Mouse (Mus musculus) midbrain, embryonic 16.5 days (tissue): ENCODE measurements around the gene AI837181. TPM values are rescaled to one million over a fixed set of nuclear protein-coding genes. Genes with fewer than 3 reads are reported as not detected.

Source experiments
- ATAC-seq: fragments of 200-750 bp; cut with Nextera tagmentation; 2 replicates; pipeline ENCODE4 v1.8.0; 2017; ENCODE audit warnings: moderate TSS enrichment
- H3K27ac ChIP-seq: fragments of 300-500 bp; sonication (generic); 2 replicates; pipeline ENCODE4 v1.5.1; 2014; ENCODE audit warnings: mild to moderate bottlenecking, low read length, mixed read lengths
- H3K27me3 ChIP-seq: fragments of 300-500 bp; sonication (generic); 2 replicates; pipeline ENCODE4 v1.6.1; 2014; ENCODE audit warnings: low read depth, low read length, mixed read lengths; ENCODE audit not compliant: control insufficient read depth, insufficient read depth
- H3K36me3 ChIP-seq: fragments of 300-500 bp; sonication (generic); 2 replicates; pipeline ENCODE4 v1.6.1; 2014; ENCODE audit warnings: mild to moderate bottlenecking, low read length, moderate library complexity, mixed read lengths; ENCODE audit not compliant: control insufficient read depth, insufficient read depth
- H3K4me1 ChIP-seq: fragments of 300-500 bp; sonication (generic); 2 replicates; pipeline ENCODE4 v1.6.1; 2014; ENCODE audit warnings: mild to moderate bottlenecking, low read length, mixed read lengths; ENCODE audit not compliant: control insufficient read depth, insufficient read depth
- H3K4me2 ChIP-seq: fragments of 300-500 bp; sonication (generic); 2 replicates; pipeline ENCODE4 v1.6.1; 2014; ENCODE audit warnings: mild to moderate bottlenecking, low read length, mixed read lengths
- H3K4me3 ChIP-seq: fragments of 300-500 bp; sonication (generic); 2 replicates; pipeline ENCODE4 v1.5.1; 2014; ENCODE audit warnings: low read depth, mild to moderate bottlenecking, low read length, moderate library complexity, mixed read lengths
- H3K9ac ChIP-seq: fragments of 300-500 bp; sonication (generic); 2 replicates; pipeline ENCODE4 v1.6.1; 2014; ENCODE audit warnings: low read depth, low read length, mixed read lengths
- H3K9me3 ChIP-seq: fragments of 300-500 bp; sonication (generic); replicated peaks from 2 replicates; pipeline ENCODE4 v1.6.1; 2014; ENCODE audit warnings: mild to moderate bottlenecking, low read length, mixed read lengths; ENCODE audit not compliant: control insufficient read depth, poor library complexity, severe bottlenecking
- WGBS: fragments of 180-500 bp; shearing (Covaris S2); extraction: QIAGEN DNeasy Blood & Tissue Kit; methylation state at CpG from one replicate; pipeline ENCODE4 v1.1.7; 2014; 5-methylcytosine and 5-hydroxymethylcytosine counted together
- polyA plus RNA-seq: library from polyadenylated mRNA; unstranded; fragments of >200 nt; fragmentation: Nextera tagmentation; extraction: Ambion mirVana; gene quantifications from 2 replicates; pipeline ENCODE4 v1.2.1, GENCODE M21; 2015

The AI837181 gene
- polyA plus RNA-seq, 1 experiment from 2014 or later = 67.9 TPM

GRCm38 (mm10) chr19:5429806-5430205 is 4.9 kb downstream of the AI837181 start:
- H3K4me2 ChIP-seq = no peak overlapping the region
- H3K27ac ChIP-seq = no peak overlapping the region
- 65% methylated on average over 8 of the region's 8 CpGs for WGBS
- H3K9ac ChIP-seq = no peak overlapping the region
- H3K9me3 ChIP-seq = no peaks in the 10 kb centered on the region
- H3K27me3 ChIP-seq = no peaks in the 10 kb centered on the region
- H3K4me1 ChIP-seq = peaks cover 23% of the 10 kb centered on the region
- ATAC-seq = no peak
- peaks cover 4% of the 10 kb centered on the region; the same call in 1 of the 2 replicates for H3K36me3 ChIP-seq
- no peak overlapping the region for H3K4me3 ChIP-seq

GRCm38 (mm10) chr19:5430408-5430807 is 5.5 kb downstream of the AI837181 start:
- Histone ChIP-seq H3K9me3 (no peaks in the 10 kb centered on the region), H3K9ac (no peak overlapping the region), H3K4me2 (no peak overlapping the region), H3K4me1 (peaks cover 23% of the 10 kb centered on the region), H3K36me3 (peaks cover 4% of the 10 kb centered on the region; the same call in 1 of the 2 replicates), H3K27ac (no peak overlapping the region), H3K4me3 (no peak overlapping the region), H3K27me3 (no peaks in the 10 kb centered on the region)
- no peak for ATAC-seq
- 84% methylated on average over 1 of the region's 1 CpGs for WGBS

DNA sequence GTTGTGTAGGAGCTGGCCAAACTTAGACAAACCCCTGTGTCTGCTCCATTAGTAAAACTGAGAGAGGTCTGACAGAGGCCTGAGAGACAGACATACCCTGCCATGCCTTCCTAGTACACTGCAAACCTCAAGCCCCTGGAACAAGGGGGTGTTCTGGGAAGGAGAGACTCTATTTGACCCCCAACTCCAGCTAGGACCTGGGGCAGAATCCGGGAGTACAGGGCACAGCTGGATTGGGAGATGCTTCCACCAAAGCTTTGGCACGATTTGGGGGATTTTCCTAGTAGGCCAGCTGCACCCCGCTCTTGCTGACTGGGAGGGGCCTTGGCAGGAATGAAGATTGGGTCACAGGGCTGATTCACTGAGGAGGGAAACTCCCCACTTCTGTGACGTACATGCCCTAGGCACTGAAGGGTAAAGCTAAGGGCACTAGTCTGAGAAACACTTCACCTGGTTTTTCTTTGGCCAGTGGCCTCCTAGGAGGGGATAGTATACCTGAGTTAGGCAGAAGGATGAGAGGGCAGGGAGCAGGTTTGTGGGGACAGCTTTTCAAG is 7.0 kb downstream of the AI837181 start:
- Histone ChIP-seq H3K4me3 (no peak overlapping the region), H3K4me2 (no peak overlapping the region), H3K36me3 (peaks cover 4% of the 10 kb centered on the region; the same call in 1 of the 2 replicates), H3K27me3 (no peaks in the 10 kb centered on the region), H3K27ac (no peak overlapping the region), H3K9ac (no peak overlapping the region), H3K9me3 (no peaks in the 10 kb centered on the region), H3K4me1 (peaks cover 8% of the 10 kb centered on the region; the same call in 1 of the 2 replicates)
- no peak for ATAC-seq
- 70% methylated on average over 4 of the region's 4 CpGs for WGBS

DNA sequence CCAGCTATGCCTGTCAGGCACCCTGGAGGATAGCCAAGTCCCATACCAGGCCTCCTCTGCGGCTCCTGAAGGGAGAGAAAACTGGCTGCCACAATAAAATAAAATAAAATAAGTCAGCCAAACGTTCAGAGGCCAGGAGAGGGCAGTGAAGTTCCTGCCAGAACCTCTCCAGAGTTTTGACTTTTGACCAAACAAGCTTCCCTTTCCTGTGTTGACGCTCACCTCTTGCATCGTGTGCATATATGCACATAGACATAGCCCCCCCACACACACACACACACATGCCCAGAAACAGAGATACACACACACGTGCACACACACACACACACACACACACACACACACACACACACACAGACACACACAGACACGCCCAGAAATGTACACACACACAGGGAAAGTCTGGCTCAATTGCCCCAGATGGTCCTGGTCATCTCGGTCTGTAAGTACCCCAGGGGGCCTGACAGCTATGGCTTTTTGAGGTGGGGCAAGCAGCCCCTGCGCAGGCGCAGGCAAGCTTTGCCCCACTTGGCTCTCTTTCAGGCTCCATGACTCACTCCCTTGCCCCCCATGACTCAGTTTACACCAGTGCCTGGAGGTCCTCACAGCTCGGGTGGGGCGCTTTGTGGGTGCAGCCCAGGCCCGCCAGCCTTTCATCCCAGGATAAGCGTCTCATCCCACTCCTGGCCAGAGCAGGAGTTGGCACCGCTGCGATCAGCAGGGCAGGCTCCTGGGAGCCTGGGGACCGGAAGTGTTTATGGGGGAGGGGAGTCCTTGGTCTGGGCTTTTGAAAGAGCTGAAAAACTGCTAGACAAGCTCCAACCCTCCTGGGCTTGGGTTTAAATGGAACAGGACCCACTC is 8.3 kb downstream of the AI837181 start:
- ATAC-seq = no peak
- Histone ChIP-seq H3K9me3 (no peaks in the 10 kb centered on the region), H3K27me3 (no peaks in the 10 kb centered on the region), H3K4me2 (peak overlapping the region; percentile 50), H3K27ac (no peak overlapping the region), H3K36me3 (no peaks in the 10 kb centered on the region), H3K4me1 (peaks cover 8% of the 10 kb centered on the region; the same call in 1 of the 2 replicates), H3K9ac (0 out of 2 replicates have a peak overlapping the region, but pooled peaks have one; percentile 1), H3K4me3 (no peak overlapping the region)
- WGBS = 16% methylated on average over 16 of the region's 16 CpGs

- Histone ChIP-seq H3K27me3 (no peaks in the 10 kb centered on the region), H3K4me1 (peaks cover 8% of the 10 kb centered on the region; the same call in 1 of the 2 replicates), H3K36me3 (no peaks in the 10 kb centered on the region), H3K9ac (no peak overlapping the region), H3K9me3 (no peaks in the 10 kb centered on the region), H3K4me3 (no peak overlapping the region), H3K4me2 (0 out of 2 replicates have a peak overlapping the region, but pooled peaks have one; percentile 50), H3K27ac (no peak overlapping the region)
- 68% methylated on average over 7 of the region's 7 CpGs for WGBS
- ATAC-seq = no peak
These were observed 9.0 kb downstream of the AI837181 start for GRCm38 (mm10) chr19:5433951-5434350.

DNA sequence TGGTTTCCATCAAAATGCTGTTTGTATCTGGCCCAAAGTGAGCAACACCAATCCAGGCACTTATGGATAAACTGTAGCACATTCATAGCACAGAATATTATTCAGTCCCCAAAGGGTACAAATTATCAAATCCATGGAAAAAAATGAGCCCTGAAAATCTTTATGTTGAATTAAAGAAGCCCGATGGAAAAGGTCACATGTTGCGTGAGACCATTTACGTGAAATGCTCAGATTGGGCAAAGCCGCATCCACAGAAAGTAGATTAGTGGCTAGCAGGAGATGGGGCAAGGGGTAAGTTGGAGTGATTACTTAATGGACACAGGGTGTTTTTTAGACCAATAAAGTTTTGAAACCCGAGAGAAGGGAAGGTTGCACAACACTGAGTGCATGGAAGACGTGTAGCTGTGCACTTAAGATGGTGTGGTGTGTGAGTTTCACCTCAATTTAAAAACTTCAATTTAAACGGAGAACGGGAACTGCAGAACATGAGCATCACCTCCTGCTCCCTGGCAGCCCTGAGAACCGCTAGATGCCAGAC is 19.5 kb downstream of the AI837181 start:
- H3K4me1 ChIP-seq = peaks cover 5% of the 10 kb centered on the region; the same call in 1 of the 2 replicates
- WGBS = 72% methylated on average over 9 of the region's 9 CpGs

DNA sequence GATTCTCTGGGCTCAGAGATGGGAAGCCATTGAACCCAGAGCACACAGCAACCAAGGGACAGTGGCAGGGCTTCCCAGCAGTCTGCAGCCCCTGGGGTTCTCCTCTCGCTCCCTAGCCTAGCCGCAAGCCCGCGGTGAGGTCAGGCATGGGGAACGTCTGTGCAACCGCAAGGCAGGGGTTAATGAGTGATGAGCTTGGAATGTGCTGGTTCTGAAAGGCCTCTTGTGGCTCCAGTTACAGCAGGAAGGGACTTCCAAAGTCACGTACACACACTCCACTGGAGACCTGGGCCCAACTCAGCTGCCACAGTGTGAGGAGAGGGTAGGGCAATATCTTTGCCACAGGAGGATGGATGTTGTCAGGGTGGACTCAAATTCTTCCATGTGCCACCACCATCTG is 20.0 kb downstream of the AI837181 start:
- H3K36me3 ChIP-seq = no peaks in the 10 kb centered on the region
- H3K9me3 ChIP-seq = no peaks in the 10 kb centered on the region
- H3K4me3 ChIP-seq = no peak overlapping the region
- no peak overlapping the region for H3K4me2 ChIP-seq
- WGBS = 46% methylated on average over 7 of the region's 7 CpGs
- no peak overlapping the region for H3K9ac ChIP-seq
- peaks cover 40% of the 10 kb centered on the region for H3K27me3 ChIP-seq
- peaks cover 5% of the 10 kb centered on the region; the same call in 1 of the 2 replicates for H3K4me1 ChIP-seq
- no peak overlapping the region for H3K27ac ChIP-seq
- no peak for ATAC-seq

More for the DNA sequence above, 19.5 kb downstream of the AI837181 start:
- ATAC-seq = no peak
- H3K27ac ChIP-seq = no peak overlapping the region
- peaks cover 37% of the 10 kb centered on the region for H3K27me3 ChIP-seq
- no peaks in the 10 kb centered on the region for H3K36me3 ChIP-seq
- H3K4me3 ChIP-seq = no peak overlapping the region
- H3K9ac ChIP-seq = no peak overlapping the region
- no peak overlapping the region for H3K4me2 ChIP-seq
- no peaks in the 10 kb centered on the region for H3K9me3 ChIP-seq

DNA sequence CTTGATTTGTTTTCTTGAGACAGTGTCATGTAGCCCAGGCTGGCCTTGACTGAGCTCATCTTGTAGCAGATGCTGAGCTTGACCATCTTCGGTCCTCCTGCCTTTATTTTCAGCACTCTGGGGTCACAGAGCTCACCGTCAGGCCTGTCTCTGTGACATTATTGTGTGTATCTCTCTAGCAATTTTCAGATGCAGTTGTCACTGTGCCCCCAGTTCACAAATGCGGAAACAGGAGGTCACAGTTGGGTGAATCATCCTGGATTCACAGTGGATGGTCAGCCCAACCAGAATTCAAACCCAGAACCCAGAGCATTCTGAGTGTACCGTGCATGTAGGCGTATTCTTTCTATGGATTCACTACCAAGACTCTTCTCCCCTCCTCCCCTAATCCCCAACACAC is 20.8 kb downstream of the AI837181 start:
- Histone ChIP-seq H3K4me2 (no peak overlapping the region), H3K9ac (no peak overlapping the region), H3K36me3 (no peaks in the 10 kb centered on the region), H3K4me1 (peaks cover 5% of the 10 kb centered on the region; the same call in 1 of the 2 replicates), H3K4me3 (no peak overlapping the region), H3K27ac (no peak overlapping the region), H3K9me3 (no peaks in the 10 kb centered on the region), H3K27me3 (peaks cover 45% of the 10 kb centered on the region)
- ATAC-seq = no peak
- 89% methylated on average over 5 of the region's 5 CpGs for WGBS
